Mouse (Mus musculus) cortical plate, adult 2 months (tissue): ENCODE measurements around the gene Pnpla6.

Source experiments
- CTCF ChIP-seq: fragments of 200-500 bp; IDR thresholded peaks from 2 replicates; pipeline ENCODE4 v1.5.1; 2011; ENCODE audit warnings: mild to moderate bottlenecking, control low read depth, low read length; ENCODE audit not compliant: insufficient read depth; ENCODE audit errors: extremely low read depth
- POLR2A ChIP-seq: fragments of 200-500 bp; IDR thresholded peaks from 2 replicates; pipeline ENCODE4 v1.6.1; 2011; ENCODE audit warnings: mild to moderate bottlenecking, low read length, control low read depth; ENCODE audit not compliant: insufficient read depth; ENCODE audit errors: extremely low read depth

DNA sequence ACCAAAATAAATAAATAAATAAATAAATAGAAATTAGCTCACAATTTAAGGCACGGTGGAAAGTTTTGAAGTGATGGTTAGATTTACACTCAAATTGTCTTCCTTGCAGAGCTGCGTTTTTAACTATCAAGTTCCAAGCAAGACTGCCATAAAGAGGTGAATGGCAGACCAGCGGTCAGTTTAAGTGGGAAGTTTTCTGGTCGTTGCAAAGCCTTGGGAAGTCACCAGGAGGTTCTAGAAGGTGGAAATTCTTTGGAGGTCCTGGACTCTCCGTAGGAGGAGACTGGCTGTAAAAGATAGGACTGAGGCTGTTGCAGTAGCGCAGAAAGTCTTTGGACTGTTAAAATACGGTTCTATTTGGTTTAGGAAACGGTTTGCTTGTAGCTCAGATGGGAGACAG lies 15.4 kb upstream of the Pnpla6 start:
- TF ChIP-seq POLR2A (no peak), CTCF (no peak)
